Mouse (Mus musculus): ENCODE measurements at regions not wholly inside any gene's neighbourhood (a gene's known extent, or its start where the extent isn't known, plus 50 kb on each side); places are given as distances from the start of the nearest gene placed in this dataset.

- TF ChIP-seq TAL1 (IDR thresholded peaks at IDR 0.05; ENCODE audit: low read length) (no peak), GATA1 (IDR thresholded peaks at IDR 0.05; ENCODE audit: low read length) (no peak)
Measured at GRCm38 (mm10) chr5:112132746-112133145, 119.6 kb downstream of the Cryba4 start.

Data from erythroblast, embryonic 14.5 days (primary cell).